Mouse (Mus musculus): ENCODE results near the gene Epha2. TPM values are rescaled to one million over a fixed set of nuclear protein-coding genes. Genes with fewer than 3 reads are reported as not detected.

Gene Epha2
- polyA plus RNA-seq, 1 experiment from 2014 or later: 1.9 TPM

GRCm38 (mm10) chr4:141271721-141272120, 29.3 kb upstream of the Epha2 start:
- H3K36me3 ChIP-seq (ENCODE audit: control insufficient read depth, insufficient read depth, low read length): no peaks in the 10 kb centered on the region
- no peak overlapping the region for H3K4me3 ChIP-seq (ENCODE audit: control insufficient read depth in 1 of 2, insufficient read depth in 1 of 2, low read depth in 1 of 2, low read length in 2 of 2)
- no peaks in the 10 kb centered on the region for H3K9me3 ChIP-seq (ENCODE audit: control insufficient read depth, low read length)
- no peak overlapping the region for H3K27ac ChIP-seq (replicated peaks in 1 of 2; ENCODE audit: control insufficient read depth in 1 of 2, insufficient read depth in 1 of 2, low read depth in 2 of 2, low read length in 2 of 2)
- peaks cover 14 to 18% of the 10 kb centered on the region in 2 experiments; a peak in 3 of 4 replicates for H3K4me1 ChIP-seq (ENCODE audit: control insufficient read depth in 2 of 2, insufficient read depth in 2 of 2, low read length in 2 of 2)
- no peak for ATAC-seq (ENCODE audit: insufficient number of reproducible peaks, insufficient read depth, low FRiP score, low read depth)
- WGBS: 75% methylated on average over 6 of the region's 6 CpGs
- H3K27me3 ChIP-seq (ENCODE audit: control insufficient read depth, insufficient read depth, low read length): no peaks in the 10 kb centered on the region
- no peak overlapping the region for H3K9ac ChIP-seq (ENCODE audit: low read length)
- no peak overlapping the region for H3K4me2 ChIP-seq (ENCODE audit: low read length)

GRCm38 (mm10) chr4:141272878-141273277, 28.2 kb upstream of the Epha2 start:
- WGBS: 15% methylated on average over 14 of the region's 14 CpGs
- H3K36me3 ChIP-seq (ENCODE audit: control insufficient read depth, insufficient read depth, low read length): no peaks in the 10 kb centered on the region
- peak overlapping the region; percentile 19 to 22; a peak in 3 of 4 replicates for H3K4me3 ChIP-seq (ENCODE audit: control insufficient read depth in 1 of 2, insufficient read depth in 1 of 2, low read depth in 1 of 2, low read length in 2 of 2)
- H3K9ac ChIP-seq (ENCODE audit: low read length): peak overlapping the region; percentile 61; the same call in 1 of the 2 replicates
- H3K4me2 ChIP-seq (ENCODE audit: low read length): peak overlapping the region; percentile 63
- H3K9me3 ChIP-seq (ENCODE audit: control insufficient read depth, low read length): no peaks in the 10 kb centered on the region
- peaks cover 16 to 24% of the 10 kb centered on the region in 2 experiments; a peak in 3 of 4 replicates for H3K4me1 ChIP-seq (ENCODE audit: control insufficient read depth in 2 of 2, insufficient read depth in 2 of 2, low read length in 2 of 2)
- 0 out of 4 replicates have a peak overlapping the region, but pooled peaks have one; percentile 14 to 30 for H3K27ac ChIP-seq (replicated peaks in 1 of 2; ENCODE audit: control insufficient read depth in 1 of 2, insufficient read depth in 1 of 2, low read depth in 2 of 2, low read length in 2 of 2)
- ATAC-seq (ENCODE audit: insufficient number of reproducible peaks, insufficient read depth, low FRiP score, low read depth): no peak
- H3K27me3 ChIP-seq (ENCODE audit: control insufficient read depth, insufficient read depth, low read length): no peaks in the 10 kb centered on the region

GRCm38 (mm10) chr4:141273296-141273695, 27.7 kb upstream of the Epha2 start:
- Histone ChIP-seq H3K27ac (replicated peaks in 1 of 2; ENCODE audit: control insufficient read depth in 1 of 2, insufficient read depth in 1 of 2, low read depth in 2 of 2, low read length in 2 of 2) (0 out of 4 replicates have a peak overlapping the region, but pooled peaks of 1 of the 2 experiments have one; percentile 30), H3K4me3 (ENCODE audit: control insufficient read depth in 1 of 2, insufficient read depth in 1 of 2, low read depth in 1 of 2, low read length in 2 of 2) (peak overlapping the region; percentile 19 to 22; a peak in 3 of 4 replicates), H3K27me3 (ENCODE audit: control insufficient read depth, insufficient read depth, low read length) (no peaks in the 10 kb centered on the region), H3K4me2 (ENCODE audit: low read length) (peak overlapping the region; percentile 63), H3K4me1 (ENCODE audit: control insufficient read depth in 2 of 2, insufficient read depth in 2 of 2, low read length in 2 of 2) (peaks cover 20 to 28% of the 10 kb centered on the region in 2 experiments), H3K9me3 (ENCODE audit: control insufficient read depth, low read length) (no peaks in the 10 kb centered on the region), H3K36me3 (ENCODE audit: control insufficient read depth, insufficient read depth, low read length) (no peaks in the 10 kb centered on the region), H3K9ac (ENCODE audit: low read length) (peak overlapping the region; percentile 61; the same call in 1 of the 2 replicates)
- 17% methylated on average over 12 of the region's 12 CpGs for WGBS
- peak; percentile 44 for ATAC-seq (ENCODE audit: insufficient number of reproducible peaks, insufficient read depth, low FRiP score, low read depth)

- Histone ChIP-seq H3K27ac (replicated peaks in 1 of 2; ENCODE audit: control insufficient read depth in 1 of 2, insufficient read depth in 1 of 2, low read depth in 2 of 2, low read length in 2 of 2) (no peak overlapping the region), H3K4me2 (ENCODE audit: low read length) (peak overlapping the region; percentile 32), H3K9ac (ENCODE audit: low read length) (peak overlapping the region; percentile 22; the same call in 1 of the 2 replicates), H3K9me3 (ENCODE audit: control insufficient read depth, low read length) (no peaks in the 10 kb centered on the region), H3K36me3 (ENCODE audit: control insufficient read depth, insufficient read depth, low read length) (no peaks in the 10 kb centered on the region), H3K4me1 (ENCODE audit: control insufficient read depth in 2 of 2, insufficient read depth in 2 of 2, low read length in 2 of 2) (peaks cover 29 to 35% of the 10 kb centered on the region in 2 experiments), H3K27me3 (ENCODE audit: control insufficient read depth, insufficient read depth, low read length) (no peaks in the 10 kb centered on the region), H3K4me3 (ENCODE audit: control insufficient read depth in 1 of 2, insufficient read depth in 1 of 2, low read depth in 1 of 2, low read length in 2 of 2) (no peak overlapping the region)
- ATAC-seq (ENCODE audit: insufficient number of reproducible peaks, insufficient read depth, low FRiP score, low read depth): no peak
- 25% methylated on average over 23 of the region's 23 CpGs for WGBS
Observed at GRCm38 (mm10) chr4:141274485-141275341, 26.3 kb upstream of the Epha2 start.

- 89% methylated on average over 8 of the region's 8 CpGs for WGBS
- Histone ChIP-seq H3K27me3 (ENCODE audit: control insufficient read depth, insufficient read depth, low read length) (no peaks in the 10 kb centered on the region), H3K4me3 (ENCODE audit: control insufficient read depth in 1 of 2, insufficient read depth in 1 of 2, low read depth in 1 of 2, low read length in 2 of 2) (no peak overlapping the region), H3K4me2 (ENCODE audit: low read length) (no peak overlapping the region), H3K27ac (replicated peaks in 1 of 2; ENCODE audit: control insufficient read depth in 1 of 2, insufficient read depth in 1 of 2, low read depth in 2 of 2, low read length in 2 of 2) (peak overlapping the region in 1 of 2 experiments; percentile 88; a peak in 3 of 4 replicates), H3K9ac (ENCODE audit: low read length) (no peak overlapping the region), H3K4me1 (ENCODE audit: control insufficient read depth in 2 of 2, insufficient read depth in 2 of 2, low read length in 2 of 2) (peaks cover 32 to 47% of the 10 kb centered on the region in 2 experiments), H3K36me3 (ENCODE audit: control insufficient read depth, insufficient read depth, low read length) (no peaks in the 10 kb centered on the region), H3K9me3 (ENCODE audit: control insufficient read depth, low read length) (no peaks in the 10 kb centered on the region)
- no peak for ATAC-seq (ENCODE audit: insufficient number of reproducible peaks, insufficient read depth, low FRiP score, low read depth)
Observed at GRCm38 (mm10) chr4:141277157-141277556, 23.9 kb upstream of the Epha2 start.

GRCm38 (mm10) chr4:141278154-141278553, 22.9 kb upstream of the Epha2 start:
- Histone ChIP-seq H3K4me3 (ENCODE audit: control insufficient read depth in 1 of 2, insufficient read depth in 1 of 2, low read depth in 1 of 2, low read length in 2 of 2) (no peak overlapping the region), H3K9me3 (ENCODE audit: control insufficient read depth, low read length) (no peaks in the 10 kb centered on the region), H3K27me3 (ENCODE audit: control insufficient read depth, insufficient read depth, low read length) (no peaks in the 10 kb centered on the region), H3K4me1 (ENCODE audit: control insufficient read depth in 2 of 2, insufficient read depth in 2 of 2, low read length in 2 of 2) (peaks cover 29 to 47% of the 10 kb centered on the region in 2 experiments), H3K27ac (replicated peaks in 1 of 2; ENCODE audit: control insufficient read depth in 1 of 2, insufficient read depth in 1 of 2, low read depth in 2 of 2, low read length in 2 of 2) (peak overlapping the region; percentile 75 to 88), H3K4me2 (ENCODE audit: low read length) (peak overlapping the region; percentile 30; the same call in 1 of the 2 replicates), H3K36me3 (ENCODE audit: control insufficient read depth, insufficient read depth, low read length) (no peaks in the 10 kb centered on the region), H3K9ac (ENCODE audit: low read length) (peak overlapping the region; percentile 56; the same call in 1 of the 2 replicates)
- peak; percentile 80 for ATAC-seq (ENCODE audit: insufficient number of reproducible peaks, insufficient read depth, low FRiP score, low read depth)
- WGBS: 25% methylated on average over 7 of the region's 7 CpGs

GRCm38 (mm10) chr4:141279327-141279726, 21.7 kb upstream of the Epha2 start:
- Histone ChIP-seq H3K4me2 (ENCODE audit: low read length) (no peak overlapping the region; the same call in 1 of the 2 replicates), H3K4me3 (ENCODE audit: control insufficient read depth in 1 of 2, insufficient read depth in 1 of 2, low read depth in 1 of 2, low read length in 2 of 2) (no peak overlapping the region)
- WGBS: 60% methylated on average over 15 of the region's 15 CpGs

More at GRCm38 (mm10) chr4:141279327-141279726, 21.7 kb upstream of the Epha2 start:
- Histone ChIP-seq H3K36me3 (ENCODE audit: control insufficient read depth, insufficient read depth, low read length) (no peaks in the 10 kb centered on the region), H3K27me3 (ENCODE audit: control insufficient read depth, insufficient read depth, low read length) (no peaks in the 10 kb centered on the region), H3K9me3 (ENCODE audit: control insufficient read depth, low read length) (no peaks in the 10 kb centered on the region), H3K9ac (ENCODE audit: low read length) (no peak overlapping the region), H3K27ac (replicated peaks in 1 of 2; ENCODE audit: control insufficient read depth in 1 of 2, insufficient read depth in 1 of 2, low read depth in 2 of 2, low read length in 2 of 2) (peak overlapping the region in 1 of 2 experiments; percentile 12; a peak in 1 of 4 replicates), H3K4me1 (ENCODE audit: control insufficient read depth in 2 of 2, insufficient read depth in 2 of 2, low read length in 2 of 2) (peaks cover 36 to 47% of the 10 kb centered on the region in 2 experiments)
- ATAC-seq (ENCODE audit: insufficient number of reproducible peaks, insufficient read depth, low FRiP score, low read depth): no peak
